Mouse (Mus musculus): ENCODE measurements around the gene Cgrrf1.

DNA sequence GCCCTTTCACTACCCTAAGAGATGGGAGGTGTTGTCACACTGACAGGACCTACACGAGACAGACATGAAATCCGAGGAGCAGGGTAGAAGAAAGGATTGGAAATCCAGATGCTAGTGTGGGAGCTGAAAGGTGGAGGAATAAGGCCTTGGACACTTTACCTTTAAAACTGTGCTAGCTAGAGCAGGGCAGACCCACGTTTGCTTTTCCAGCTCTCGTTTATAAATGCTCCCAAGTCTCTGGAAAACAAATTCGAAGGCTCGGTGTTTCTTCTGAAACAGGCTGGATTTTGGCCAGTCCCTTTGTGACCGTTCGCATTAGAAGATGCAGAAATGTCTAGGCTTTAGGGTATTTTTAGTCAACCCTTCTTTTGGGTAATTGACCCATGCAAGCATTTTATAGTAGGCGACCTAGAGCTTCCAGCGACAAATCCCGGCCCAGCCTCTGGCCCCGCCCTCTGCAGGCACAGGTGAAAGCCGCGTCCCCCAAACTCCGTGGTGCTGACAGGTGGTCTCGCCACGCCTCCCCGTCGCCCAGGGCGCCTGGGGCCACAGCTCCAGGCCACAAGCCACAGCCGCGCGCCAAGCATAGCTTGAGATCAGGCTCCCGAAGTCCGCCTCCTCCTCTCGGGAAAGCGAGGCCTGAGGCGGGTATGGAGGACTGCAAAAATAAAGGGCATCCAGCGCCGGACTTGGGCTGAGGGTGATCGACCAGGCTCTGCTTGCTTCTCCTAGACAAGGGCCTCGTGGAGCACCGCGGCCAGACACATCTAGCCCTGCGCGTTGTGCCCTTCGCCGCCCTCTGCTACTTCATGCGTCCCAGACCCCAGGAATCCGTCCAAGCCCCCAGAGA lies 49.9 kb downstream of the Cgrrf1 start:
- no peak for TF ChIP-seq CTCF (IDR thresholded peaks at IDR 0.05; ENCODE audit: borderline replicate concordance, control insufficient read depth, extremely low read depth, insufficient read depth, low read length, poor library complexity)
- TF ChIP-seq POLR2A (IDR thresholded peaks at IDR 0.05; ENCODE audit: control insufficient read depth, extremely low read depth, insufficient read depth, low read length, poor library complexity), result no peak

All from thymus, adult 2 months (tissue).